ENCODE assay signal across 8 mouse cellular contexts in genomic region chr11:100735954-100736745, GRCm38 (mm10). TPM values are rescaled to one million over a fixed set of nuclear protein-coding genes. Genes with fewer than 3 reads are reported as not detected.
DNase-seq lines count a peak whose midpoint lies in the region; ATAC-seq lines count a peak whose summit lies in the region.

No protein-coding gene starts in this region.

- intact Hi-C loops in gastrocnemius, postnatal 36 days (cut with DNase I): no loop called here

- no peak for DNase-seq in lung, postnatal 10 days
- no peak for DNase-seq in intestine, embryonic 14.5 days (ENCODE audit: low spot score)
- DNase-seq in urinary bladder, postnatal 10 days (ENCODE audit: low spot score): no peak
- DNase-seq in gastrocnemius, postnatal 36 days: no peak
- no peak for DNase-seq in cerebellum, adult 11 months

- 62% methylated on average over 14 of the region's 14 CpGs for WGBS in lung, embryonic 15.5 days
- 71% methylated on average over 14 of the region's 14 CpGs for WGBS in intestine, embryonic 14.5 days
- WGBS in neural tube, embryonic 12.5 days: 82% methylated on average over 14 of the region's 14 CpGs

- H3K9ac ChIP-seq in lung, embryonic 15.5 days: peak overlapping the region; percentile 3; the same call in 1 of the 2 replicates
- peak overlapping the region; percentile 21; the same call in 1 of the 2 replicates for H3K9ac ChIP-seq in intestine, embryonic 14.5 days (ENCODE audit: low read length)
- H3K9ac ChIP-seq in neural tube, embryonic 12.5 days: 0 out of 2 replicates have a peak overlapping the region, but pooled peaks have one; percentile 17

- no peaks in the 10 kb centered on the region for H3K27me3 ChIP-seq in lung, embryonic 15.5 days
- no peaks in the 10 kb centered on the region for H3K27me3 ChIP-seq in intestine, embryonic 14.5 days (replicated peaks; ENCODE audit: control insufficient read depth, insufficient read depth, low read length)
- no peaks in the 10 kb centered on the region for H3K27me3 ChIP-seq in neural tube, embryonic 12.5 days (replicated peaks)

- no peaks in the 10 kb centered on the region; the same call in 1 of the 2 replicates for H3K36me3 ChIP-seq in lung, embryonic 15.5 days
- 0 out of 2 replicates have a peak, but pooled peaks cover 7% of the 10 kb centered on the region for H3K36me3 ChIP-seq in intestine, embryonic 14.5 days (ENCODE audit: control insufficient read depth, insufficient read depth, low read length)
- H3K36me3 ChIP-seq in neural tube, embryonic 12.5 days: peaks cover 12% of the 10 kb centered on the region; the same call in 1 of the 2 replicates

- no peak for ATAC-seq in lung, embryonic 15.5 days (ENCODE audit: borderline replicate concordance, extremely low read depth, low FRiP score, low TSS enrichment)
- no peak for ATAC-seq in intestine, embryonic 14.5 days (replicated peaks; ENCODE audit: low FRiP score, low TSS enrichment, low read depth)
- no peak for ATAC-seq in neural tube, embryonic 12.5 days (ENCODE audit: low FRiP score, low read depth)

- H3K4me1 ChIP-seq in lung, embryonic 15.5 days: peaks cover 20% of the 10 kb centered on the region
- H3K4me1 ChIP-seq in brown adipose tissue, adult 24 weeks (ENCODE audit: control insufficient read depth, insufficient read depth, insufficient read length, low read length): peaks cover 22% of the 10 kb centered on the region
- H3K4me1 ChIP-seq in intestine, embryonic 14.5 days (replicated peaks; ENCODE audit: control insufficient read depth, insufficient read depth, low read length): peaks cover 18% of the 10 kb centered on the region
- peaks cover 24% of the 10 kb centered on the region for H3K4me1 ChIP-seq in neural tube, embryonic 12.5 days

- peak overlapping the region; percentile 83 for H3K4me2 ChIP-seq in lung, embryonic 15.5 days
- H3K4me2 ChIP-seq in intestine, embryonic 14.5 days (ENCODE audit: low read length): peak overlapping the region; percentile 86
- peak overlapping the region; percentile 94 for H3K4me2 ChIP-seq in neural tube, embryonic 12.5 days (replicated peaks)

- H3K9me3 ChIP-seq in lung, embryonic 15.5 days: no peaks in the 10 kb centered on the region
- H3K9me3 ChIP-seq in intestine, embryonic 14.5 days (ENCODE audit: control insufficient read depth, low read length): no peaks in the 10 kb centered on the region
- no peaks in the 10 kb centered on the region for H3K9me3 ChIP-seq in neural tube, embryonic 12.5 days

- peak overlapping the region; percentile 96 for H3K4me3 ChIP-seq in lung, embryonic 15.5 days
- peak overlapping the region; percentile 82 for H3K4me3 ChIP-seq in brown adipose tissue, adult 24 weeks (ENCODE audit: insufficient read depth, low read depth, low read length)
- H3K4me3 ChIP-seq in intestine, embryonic 14.5 days (ENCODE audit: low read depth, low read length): no peak overlapping the region
- H3K4me3 ChIP-seq in neural tube, embryonic 12.5 days: no peak overlapping the region

- H3K27ac ChIP-seq in lung, embryonic 15.5 days: no peak overlapping the region
- H3K27ac ChIP-seq in brown adipose tissue, adult 24 weeks (replicated peaks; ENCODE audit: low read depth, low read length): peak overlapping the region; percentile 57
- no peak overlapping the region for H3K27ac ChIP-seq in intestine, embryonic 14.5 days (ENCODE audit: low read depth)
- no peak overlapping the region for H3K27ac ChIP-seq in neural tube, embryonic 12.5 days

RNA-seq across cellular contexts. Expression of gene Rab5c, which starts 1.9 kb away (rescaled TPM):
- 24.4 and 26.0 TPM in 2 replicates for polyA plus RNA-seq in lung, embryonic 15.5 days (2015; fragmentation: Nextera tagmentation; extraction: Ambion mirVana)
- 148 and 163 TPM in 2 replicates for polyA plus RNA-seq in brown adipose tissue, adult 24 weeks (2012; ENCODE audit: insufficient read depth, insufficient read length, missing spikeins)
- polyA plus RNA-seq in intestine, embryonic 14.5 days (2014; fragmentation: Nextera tagmentation; extraction: Ambion mirVana): 61.2 and 63.0 TPM in 2 replicates
- polyA plus RNA-seq in neural tube, embryonic 12.5 days (2016; fragmentation: Nextera tagmentation; extraction: Ambion mirVana): 23.7 and 33.1 TPM in 2 replicates
- total RNA-seq in gastrocnemius, postnatal 36 days (2021): 10 to 100 TPM; 35.0 to 44.5 TPM

RNA-seq across cellular contexts. Expression of gene Hspb9, which starts 22.5 kb away (rescaled TPM):
- 0.23 and 0.32 TPM in 2 replicates for polyA plus RNA-seq in lung, embryonic 15.5 days (2015; fragmentation: Nextera tagmentation; extraction: Ambion mirVana)
- polyA plus RNA-seq in brown adipose tissue, adult 24 weeks (2012; ENCODE audit: insufficient read depth, insufficient read length, missing spikeins): not detected in 2 replicates
- polyA plus RNA-seq in intestine, embryonic 14.5 days (2014; fragmentation: Nextera tagmentation; extraction: Ambion mirVana): 0.78 and 0.96 TPM in 2 replicates
- 0.59 TPM in 1 of 2 replicates, not detected in the other for polyA plus RNA-seq in neural tube, embryonic 12.5 days (2016; fragmentation: Nextera tagmentation; extraction: Ambion mirVana)
- not detected for total RNA-seq in gastrocnemius, postnatal 36 days (2021)

RNA-seq across cellular contexts. Expression of gene Kcnh4, which starts 23.6 kb away (rescaled TPM):
- polyA plus RNA-seq in lung, embryonic 15.5 days (2015; fragmentation: Nextera tagmentation; extraction: Ambion mirVana): 0.04 TPM in 1 of 2 replicates, not detected in the other
- not detected in 2 replicates for polyA plus RNA-seq in brown adipose tissue, adult 24 weeks (2012; ENCODE audit: insufficient read depth, insufficient read length, missing spikeins)
- 0.27 and 0.41 TPM in 2 replicates for polyA plus RNA-seq in intestine, embryonic 14.5 days (2014; fragmentation: Nextera tagmentation; extraction: Ambion mirVana)
- 4.4 and 4.5 TPM in 2 replicates for polyA plus RNA-seq in neural tube, embryonic 12.5 days (2016; fragmentation: Nextera tagmentation; extraction: Ambion mirVana)
- not detected for total RNA-seq in gastrocnemius, postnatal 36 days (2021)

RNA-seq across cellular contexts. Expression of gene Kat2a, which starts 23.9 kb away (rescaled TPM):
- polyA plus RNA-seq in lung, embryonic 15.5 days (2015; fragmentation: Nextera tagmentation; extraction: Ambion mirVana): 52.9 and 56.1 TPM in 2 replicates
- 6.9 and 8.4 TPM in 2 replicates for polyA plus RNA-seq in brown adipose tissue, adult 24 weeks (2012; ENCODE audit: insufficient read depth, insufficient read length, missing spikeins)
- 55.5 and 60.0 TPM in 2 replicates for polyA plus RNA-seq in intestine, embryonic 14.5 days (2014; fragmentation: Nextera tagmentation; extraction: Ambion mirVana)
- 61.3 and 64.7 TPM in 2 replicates for polyA plus RNA-seq in neural tube, embryonic 12.5 days (2016; fragmentation: Nextera tagmentation; extraction: Ambion mirVana)
- 10 to 100 TPM; 10.4 to 10.9 TPM for total RNA-seq in gastrocnemius, postnatal 36 days (2021)

RNA-seq across cellular contexts. Expression of gene Hcrt, which starts 26.6 kb away (rescaled TPM):
- not detected in 2 replicates for polyA plus RNA-seq in lung, embryonic 15.5 days (2015; fragmentation: Nextera tagmentation; extraction: Ambion mirVana)
- polyA plus RNA-seq in brown adipose tissue, adult 24 weeks (2012; ENCODE audit: insufficient read depth, insufficient read length, missing spikeins): not detected in 2 replicates
- polyA plus RNA-seq in intestine, embryonic 14.5 days (2014; fragmentation: Nextera tagmentation; extraction: Ambion mirVana): not detected in 2 replicates
- polyA plus RNA-seq in neural tube, embryonic 12.5 days (2016; fragmentation: Nextera tagmentation; extraction: Ambion mirVana): 0.38 TPM in 1 of 2 replicates, not detected in the other
- not detected for total RNA-seq in gastrocnemius, postnatal 36 days (2021)

Comparison
In these comparisons a context has a peak if more than half of its experiments do, and no peak if none do; other contexts are left out.
1. H3K4me3 ChIP-seq: peak in lung, embryonic 15.5 days (single experiment) and brown adipose tissue, adult 24 weeks (single experiment); none in intestine, embryonic 14.5 days (single experiment) and neural tube, embryonic 12.5 days (single experiment).
2. Peak in every context shown above with its lines, with median percentiles within 50 percentile points of each other: H3K4me2 ChIP-seq and H3K9ac ChIP-seq.